Mouse (Mus musculus) bone marrow macrophage, adult 2 months (primary cell): ENCODE results near the gene Cox7b2.

Experiments
- CTCF ChIP-seq: IDR thresholded peaks from 2 replicates; pipeline ENCODE4 v1.5.1; 2012; ENCODE audit warnings: low read depth, mild to moderate bottlenecking, low read length, moderate library complexity
- POLR2A ChIP-seq: IDR thresholded peaks from 2 replicates; pipeline ENCODE4 v1.6.1; 2012; ENCODE audit warnings: mild to moderate bottlenecking, low read depth, low read length, borderline replicate concordance

DNA sequence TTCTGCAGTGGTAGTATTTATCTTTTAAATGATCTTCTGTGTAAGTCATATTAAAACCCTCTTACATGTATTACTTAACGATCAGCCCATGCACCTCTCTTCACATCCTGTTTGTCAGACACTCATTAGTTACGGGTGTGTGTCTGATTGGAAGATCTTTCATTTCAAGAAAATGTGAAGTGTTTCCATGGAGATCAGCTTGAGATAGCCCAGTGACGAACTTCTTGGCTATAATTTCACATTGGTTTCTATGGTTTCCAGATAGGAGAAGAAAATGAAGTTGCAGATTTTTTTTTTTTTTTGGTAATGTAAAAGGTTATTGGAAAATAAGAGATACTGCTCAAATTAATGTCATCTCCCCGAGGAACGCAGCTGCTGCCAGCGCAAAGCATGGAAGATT lies 107.8 kb downstream of the Cox7b2 start:
- TF ChIP-seq CTCF (no peak), POLR2A (no peak)
